Mouse (Mus musculus) MEL (cell line): Measurements from ENCODE around the gene Slc5a6. TPM values are rescaled to one million over a fixed set of nuclear protein-coding genes. Genes with fewer than 3 reads are reported as not detected.

Experiments
- DNase-seq: peaks from one replicate; pipeline ENCODE4 v3.0.0; 2011; ENCODE audit warnings: low read depth, low spot score
- H3K27ac ChIP-seq: 2 replicates; pipeline ENCODE4 v1.5.1; 2012; ENCODE audit warnings: low read depth, mild to moderate bottlenecking, control low read depth, low read length, moderate library complexity; ENCODE audit not compliant: control insufficient read depth
- H3K27me3 ChIP-seq, 2 experiments: fragments of 150-350 bp in 1 of 2; sonication (generic) in 1 of 2; 2 replicates each; pipeline ENCODE4 v1.6.1; 2012; ENCODE audit warnings: low read length in 2 of 2, mild to moderate bottlenecking in 2 of 2, improper control_type of control experiment in 1 of 2, moderate library complexity in 1 of 2; ENCODE audit not compliant: insufficient read depth in 2 of 2, control insufficient read depth in 1 of 2
- H3K36me3 ChIP-seq, 2 experiments: 2 replicates each; pipeline ENCODE4 v1.6.1; 2012 to 2014; ENCODE audit warnings: low read length in 2 of 2, improper control_type of control experiment in 1 of 2, inconsistent platforms in 1 of 2, mild to moderate bottlenecking in 1 of 2; ENCODE audit not compliant: insufficient read depth in 2 of 2, control insufficient read depth in 1 of 2
- H3K4me1 ChIP-seq, 2 experiments: fragments of 150-350 bp in 1 of 2; sonication (generic) in 1 of 2; 2 replicates each; pipeline ENCODE4 v1.6.1; 2012; ENCODE audit warnings: low read length in 2 of 2, improper control_type of control experiment in 1 of 2, mild to moderate bottlenecking in 1 of 2; ENCODE audit not compliant: insufficient read depth in 2 of 2, control insufficient read depth in 1 of 2
- H3K4me3 ChIP-seq, 2 experiments: fragments of 150-350 bp in 1 of 2; sonication (generic) in 1 of 2; 2 replicates each; pipeline ENCODE4 v1.5.1; 2012; ENCODE audit warnings: low read depth in 2 of 2, low read length in 2 of 2, mild to moderate bottlenecking in 2 of 2, moderate library complexity in 2 of 2, control low read depth in 1 of 2, improper control_type of control experiment in 1 of 2; ENCODE audit not compliant: control insufficient read depth in 1 of 2, insufficient read depth in 1 of 2
- H3K79me2 ChIP-seq: 2 replicates; pipeline ENCODE4 v1.6.1; 2012; ENCODE audit warnings: mild to moderate bottlenecking, low read length, moderate library complexity; ENCODE audit not compliant: control insufficient read depth, poor library complexity, insufficient read depth
- H3K9ac ChIP-seq: 2 replicates; pipeline ENCODE4 v1.6.1; 2012; ENCODE audit warnings: low read depth, mild to moderate bottlenecking, control low read depth, low read length, moderate library complexity; ENCODE audit not compliant: control insufficient read depth, poor library complexity, severe bottlenecking
- H3K9me3 ChIP-seq: fragments of 150-350 bp; sonication (generic); replicated peaks from 2 replicates; pipeline ENCODE4 v1.6.1; 2012; ENCODE audit warnings: mild to moderate bottlenecking, low read length, improper control_type of control experiment, moderate library complexity; ENCODE audit not compliant: insufficient read depth
- CHD1 ChIP-seq: IDR thresholded peaks from 2 replicates; pipeline ENCODE4 v1.6.1; 2012; ENCODE audit warnings: low read depth, mild to moderate bottlenecking, inconsistent platforms, low read length, improper control_type of control experiment
- CHD2 ChIP-seq: IDR thresholded peaks from 2 replicates; pipeline ENCODE4 v1.6.1; 2011; ENCODE audit warnings: low read length, improper control_type of control experiment
- CTCF ChIP-seq, 3 experiments: IDR thresholded peaks in 2 of 3; conservative IDR thresholded peaks in 1 of 3; 2 replicates each; pipeline ENCODE4 v1.5.1; 2011 to 2012; ENCODE audit warnings: low read length in 3 of 3, low read depth in 2 of 3, mild to moderate bottlenecking in 2 of 3, improper control_type of control experiment in 1 of 3, inconsistent platforms in 1 of 3, mixed read lengths in 1 of 3, moderate library complexity in 1 of 3; ENCODE audit not compliant: control insufficient read depth in 1 of 3, insufficient read depth in 1 of 3, poor library complexity in 1 of 3, severe bottlenecking in 1 of 3
- E2F4 ChIP-seq: IDR thresholded peaks from 2 replicates; pipeline ENCODE4 v1.6.1; 2011; ENCODE audit warnings: low read depth, low read length, improper control_type of control experiment, borderline replicate concordance
- ELF1 ChIP-seq: IDR thresholded peaks from 2 replicates; pipeline ENCODE4 v1.6.1; 2014; ENCODE audit warnings: low read depth, mild to moderate bottlenecking, inconsistent platforms, low read length, improper control_type of control experiment, moderate library complexity
- EP300 ChIP-seq, 2 experiments: IDR thresholded peaks; 2 replicates each; pipeline ENCODE4 v1.6.1; 2011; ENCODE audit warnings: improper control_type of control experiment in 2 of 2, low read length in 2 of 2, low read depth in 1 of 2, mild to moderate bottlenecking in 1 of 2
- GABPA ChIP-seq: IDR thresholded peaks from 2 replicates; pipeline ENCODE4 v1.6.1; 2012; ENCODE audit warnings: low read depth, mild to moderate bottlenecking, inconsistent platforms, low read length, improper control_type of control experiment, moderate library complexity
- GATA1 ChIP-seq: IDR thresholded peaks from 2 replicates; pipeline ENCODE4 v1.6.1; 2011; ENCODE audit warnings: low read depth, low read length, improper control_type of control experiment
- JUND ChIP-seq: IDR thresholded peaks from 2 replicates; pipeline ENCODE4 v1.6.1; 2011; ENCODE audit warnings: low read depth, mild to moderate bottlenecking, improper control_type of control experiment, low read length
- KAT2A ChIP-seq: conservative IDR thresholded peaks from 2 replicates; pipeline ENCODE4 v1.6.1; 2012; ENCODE audit warnings: low read depth, low read length, improper control_type of control experiment, inconsistent platforms
- MAFK ChIP-seq: IDR thresholded peaks from 2 replicates; pipeline ENCODE4 v1.6.1; 2011; ENCODE audit warnings: low read depth, mild to moderate bottlenecking, low read length, improper control_type of control experiment, borderline replicate concordance
- MAX ChIP-seq: IDR thresholded peaks from 2 replicates; pipeline ENCODE4 v1.6.1; 2011; ENCODE audit warnings: low read length, improper control_type of control experiment
- MYC ChIP-seq: IDR thresholded peaks from 2 replicates; pipeline ENCODE4 v1.6.1; 2011; ENCODE audit warnings: low read depth, mild to moderate bottlenecking, low read length, improper control_type of control experiment, moderate library complexity
- NELFE ChIP-seq: IDR thresholded peaks from 2 replicates; pipeline ENCODE4 v1.6.1; 2011; ENCODE audit warnings: low read depth, low read length, improper control_type of control experiment
- NRF1 ChIP-seq: IDR thresholded peaks from 2 replicates; pipeline ENCODE4 v1.6.1; 2014; ENCODE audit warnings: low read depth, mild to moderate bottlenecking, inconsistent platforms, low read length, improper control_type of control experiment, moderate library complexity; ENCODE audit not compliant: poor library complexity, insufficient read depth, severe bottlenecking
- POLR2A ChIP-seq, 2 experiments: IDR thresholded peaks; 2 replicates each; pipeline ENCODE4 v1.6.1; 2011 to 2012; ENCODE audit warnings: low read length in 2 of 2, mild to moderate bottlenecking in 2 of 2, control low read depth in 1 of 2, improper control_type of control experiment in 1 of 2, low read depth in 1 of 2, moderate library complexity in 1 of 2; ENCODE audit not compliant: control insufficient read depth in 1 of 2, insufficient read depth in 1 of 2, poor library complexity in 1 of 2
- POLR2AphosphoS5 ChIP-seq: IDR thresholded peaks from 2 replicates; pipeline ENCODE4 v1.6.1; 2012; ENCODE audit warnings: low read depth, borderline replicate concordance, mild to moderate bottlenecking, inconsistent platforms, low read length, moderate library complexity, mixed read lengths
- RAD21 ChIP-seq: IDR thresholded peaks from 2 replicates; pipeline ENCODE4 v1.6.1; 2011; ENCODE audit warnings: mild to moderate bottlenecking, low read depth, low read length, improper control_type of control experiment
- RCOR1 ChIP-seq: IDR thresholded peaks from 2 replicates; pipeline ENCODE4 v1.6.1; 2012; ENCODE audit warnings: low read depth, mild to moderate bottlenecking, inconsistent platforms, low read length, improper control_type of control experiment
- SMC3 ChIP-seq: IDR thresholded peaks from 2 replicates; pipeline ENCODE4 v1.6.1; 2011; ENCODE audit warnings: low read depth, low read length, improper control_type of control experiment
- TBP ChIP-seq: IDR thresholded peaks from 2 replicates; pipeline ENCODE4 v1.8.0; 2011; ENCODE audit warnings: low read depth, low read length, improper control_type of control experiment
- TCF12 ChIP-seq: IDR thresholded peaks from 2 replicates; pipeline ENCODE4 v1.6.1; 2014; ENCODE audit warnings: low read depth, mild to moderate bottlenecking, inconsistent platforms, low read length, improper control_type of control experiment, moderate library complexity
- USF1 ChIP-seq: IDR thresholded peaks from 2 replicates; pipeline ENCODE4 v1.6.1; 2014; ENCODE audit warnings: low read depth, mild to moderate bottlenecking, inconsistent platforms, low read length, improper control_type of control experiment, moderate library complexity
- USF2 ChIP-seq, 2 experiments: IDR thresholded peaks; 2 replicates each; pipeline ENCODE4 v1.6.1; 2011 to 2012; ENCODE audit warnings: improper control_type of control experiment in 2 of 2, low read length in 2 of 2, borderline replicate concordance in 1 of 2, inconsistent platforms in 1 of 2, low read depth in 1 of 2, mild to moderate bottlenecking in 1 of 2; ENCODE audit not compliant: insufficient read depth in 1 of 2
- ZC3H11A ChIP-seq: IDR thresholded peaks from 2 replicates; pipeline ENCODE4 v1.6.1; 2012; ENCODE audit warnings: low read depth, mild to moderate bottlenecking, inconsistent platforms, low read length, improper control_type of control experiment
- ZKSCAN1 ChIP-seq: IDR thresholded peaks from 2 replicates; pipeline ENCODE4 v1.6.1; 2012; ENCODE audit warnings: low read depth, mild to moderate bottlenecking, inconsistent platforms, low read length, improper control_type of control experiment, moderate library complexity
- ZNF384 ChIP-seq: IDR thresholded peaks from 2 replicates; pipeline ENCODE4 v1.6.1; 2012; ENCODE audit warnings: low read depth, mild to moderate bottlenecking, inconsistent platforms, low read length, improper control_type of control experiment
- polyA plus RNA-seq, 2 experiments: library from polyadenylated mRNA; stranded (reverse) in 1 of 2; unstranded in 1 of 2; fragments of >175 nt in 1 of 2; fragments of >200 nt in 1 of 2; gene quantifications; 2 replicates each; pipeline versions ENCODE4 v1.2.1 to v1.2.4; 2012; ENCODE audit warnings: low replicate concordance in 2 of 2, low read depth in 1 of 2; ENCODE audit not compliant: insufficient read length in 2 of 2, insufficient read depth in 1 of 2, missing spikeins in 1 of 2
- total RNA-seq: library from RNA; depleted of rRNA; stranded (reverse); fragments of 300-350 nt; gene quantifications from 2 replicates; pipeline ENCODE4 v1.2.3, GENCODE M21; 2012

Slc5a6 gene
- total and polyA plus RNA-seq, 3 experiments: 34.5 to 41.7 TPM; not detected in 1

- Histone ChIP-seq H3K27ac (no peak overlapping the region), H3K4me3 (no peak overlapping the region), H3K79me2 (no peaks in the 10 kb centered on the region), H3K27me3 (no peaks in the 10 kb centered on the region), H3K4me1 (no peaks in the 10 kb centered on the region), H3K9ac (no peak overlapping the region), H3K9me3 (no peaks in the 10 kb centered on the region), H3K36me3 (peaks cover 0 to 18% of the 10 kb centered on the region in 2 experiments; a peak in 2 of 4 replicates)
- no peak for DNase-seq
- TF ChIP-seq NELFE: no peak
- no peak for TF ChIP-seq MAX
- no peak for TF ChIP-seq CHD2
- TF ChIP-seq JUND: no peak
- no peak for TF ChIP-seq RCOR1
- no peak for TF ChIP-seq NRF1
- no peak for TF ChIP-seq ZC3H11A
- TF ChIP-seq TBP: no peak
- TF ChIP-seq EP300 (IDR thresholded peaks at IDR 0.05; ENCODE audit: low read depth in 1 of 2, low read length in 2 of 2): no peak
- no peak for TF ChIP-seq ZNF384
- no peak for TF ChIP-seq GATA1
- no peak for TF ChIP-seq USF1
- TF ChIP-seq KAT2A: no peak
Measured at GRCm38 (mm10) chr5:31071821-31072220, 23.1 kb upstream of the Slc5a6 start.

- no peak overlapping the region for H3K4me3 ChIP-seq
- TF ChIP-seq MAFK (no peak), E2F4 (no peak), CTCF (IDR thresholded peaks at IDR 0.05 in 2 of 3, conservative IDR thresholded peaks at IDR 0.05 in 1 of 3; ENCODE audit: control insufficient read depth in 1 of 3, insufficient read depth in 1 of 3, low read depth in 2 of 3, low read length in 3 of 3, poor library complexity in 1 of 3, severe bottlenecking in 1 of 3) (no peak), USF2 (IDR thresholded peaks at IDR 0.05; ENCODE audit: borderline replicate concordance in 1 of 2, insufficient read depth in 1 of 2, low read depth in 1 of 2, low read length in 2 of 2) (no peak), POLR2AphosphoS5 (no peak), TCF12 (no peak), SMC3 (no peak), ELF1 (no peak), ZKSCAN1 (no peak), RAD21 (no peak), EP300 (IDR thresholded peaks at IDR 0.05; ENCODE audit: low read depth in 1 of 2, low read length in 2 of 2) (no peak), CHD1 (no peak), RCOR1 (no peak), POLR2A (IDR thresholded peaks at IDR 0.05; ENCODE audit: control insufficient read depth in 1 of 2, insufficient read depth in 1 of 2, low read depth in 1 of 2, low read length in 2 of 2, poor library complexity in 1 of 2) (no peak), TBP (no peak), MYC (no peak), KAT2A (no peak), JUND (no peak), GABPA (no peak)
- no peaks in the 10 kb centered on the region for H3K79me2 ChIP-seq
- H3K9ac ChIP-seq: no peak overlapping the region
- H3K9me3 ChIP-seq: no peaks in the 10 kb centered on the region
- H3K4me1 ChIP-seq: no peaks in the 10 kb centered on the region
- no peaks in the 10 kb centered on the region for H3K27me3 ChIP-seq
- peaks cover 0 to 21% of the 10 kb centered on the region in 2 experiments; a peak in 2 of 4 replicates for H3K36me3 ChIP-seq
- H3K27ac ChIP-seq: no peak overlapping the region
- no peak for DNase-seq
Measured at GRCm38 (mm10) chr5:31071059-31071458, 22.3 kb upstream of the Slc5a6 start.
